Mouse (Mus musculus) bone marrow, adult 2 months (tissue): ENCODE measurements around the gene Tulp4. TPM values are rescaled to one million over a fixed set of nuclear protein-coding genes. Genes with fewer than 3 reads are reported as not detected.

Experiments used
- H3K27ac ChIP-seq: fragments of 200-500 bp; 2 replicates; pipeline ENCODE4 v1.5.1; 2012; ENCODE audit warnings: low read depth, mild to moderate bottlenecking, control low read depth, inconsistent platforms, low read length; ENCODE audit not compliant: control insufficient read depth, poor library complexity, insufficient read depth
- H3K4me1 ChIP-seq: fragments of 200-500 bp; 2 replicates; pipeline ENCODE4 v1.6.1; 2011; ENCODE audit warnings: low read length; ENCODE audit not compliant: control insufficient read depth, insufficient read depth
- H3K4me3 ChIP-seq: fragments of 200-500 bp; replicated peaks from 2 replicates; pipeline ENCODE3; 2011; ENCODE audit warnings: mild to moderate bottlenecking, low read depth, low read length, control low read depth; ENCODE audit not compliant: control insufficient read depth
- CTCF ChIP-seq: fragments of 200-500 bp; IDR thresholded peaks from 2 replicates; pipeline ENCODE4 v1.5.1; 2011; ENCODE audit warnings: low read length, control low read depth; ENCODE audit not compliant: control insufficient read depth, insufficient read depth
- POLR2A ChIP-seq: fragments of 200-500 bp; IDR thresholded peaks from 2 replicates; pipeline ENCODE4 v1.6.1; 2011; ENCODE audit warnings: low read depth, mild to moderate bottlenecking, control low read depth, low read length, borderline replicate concordance; ENCODE audit not compliant: control insufficient read depth
- WGBS: fragments of 180-500 bp; shearing (Covaris S2); methylation state at CpG from one replicate; pipeline ENCODE4 v1.1.7; 2018; 5-methylcytosine and 5-hydroxymethylcytosine counted together
- polyA plus RNA-seq: library from polyadenylated mRNA; stranded (reverse); fragments of >200 nt; gene quantifications from 2 replicates; pipeline ENCODE4 v1.2.4, GENCODE M21; 2011; ENCODE audit warnings: low replicate concordance; ENCODE audit not compliant: missing spikeins, insufficient read depth, insufficient read length

Tulp4 gene
- polyA plus RNA-seq, 1 experiment, result 9.0 TPM

GRCm38 (mm10) chr17:6083323-6083890 is 22.8 kb upstream of the Tulp4 start:
- TF ChIP-seq CTCF (no peak), POLR2A (no peak)
- no peak overlapping the region for H3K4me3 ChIP-seq
- 83% methylated on average over 5 of the region's 5 CpGs for WGBS
- H3K4me1 ChIP-seq, result peaks cover 2% of the 10 kb centered on the region; the same call in 1 of the 2 replicates
- no peak overlapping the region for H3K27ac ChIP-seq

GRCm38 (mm10) chr17:6091604-6092003 is 14.6 kb upstream of the Tulp4 start:
- WGBS, result 71% methylated on average over 6 of the region's 6 CpGs
- no peak overlapping the region for H3K4me3 ChIP-seq
- no peaks in the 10 kb centered on the region for H3K4me1 ChIP-seq
- H3K27ac ChIP-seq, result no peak overlapping the region
- TF ChIP-seq CTCF (no peak), POLR2A (no peak)

- H3K4me1 ChIP-seq, result no peaks in the 10 kb centered on the region
- no peak overlapping the region for H3K27ac ChIP-seq
- H3K4me3 ChIP-seq, result no peak overlapping the region
- no peak for TF ChIP-seq CTCF
- no peak for TF ChIP-seq POLR2A
Measured at GRCm38 (mm10) chr17:6095579-6095978, 10.7 kb upstream of the Tulp4 start.

- 32% methylated on average over 4 of the region's 4 CpGs for WGBS
- no peaks in the 10 kb centered on the region for H3K4me1 ChIP-seq
- no peak overlapping the region for H3K27ac ChIP-seq
- TF ChIP-seq POLR2A (no peak), CTCF (peak; percentile 77)
- H3K4me3 ChIP-seq, result no peak overlapping the region
Measured at GRCm38 (mm10) chr17:6097884-6098283, 8.4 kb upstream of the Tulp4 start.

GRCm38 (mm10) chr17:6102287-6102686 is 4.0 kb upstream of the Tulp4 start:
- no peak for TF ChIP-seq CTCF
- TF ChIP-seq POLR2A, result no peak
- Histone ChIP-seq H3K4me1 (no peaks in the 10 kb centered on the region; the same call in 1 of the 2 replicates), H3K4me3 (no peak overlapping the region), H3K27ac (no peak overlapping the region)
- WGBS, result 82% methylated on average over 3 of the region's 3 CpGs

GRCm38 (mm10) chr17:6103566-6103965 is 2.7 kb upstream of the Tulp4 start:
- WGBS, result 54% methylated on average over 6 of the region's 6 CpGs
- H3K4me3 ChIP-seq, result no peak overlapping the region
- H3K4me1 ChIP-seq, result no peaks in the 10 kb centered on the region; the same call in 1 of the 2 replicates
- TF ChIP-seq POLR2A, result no peak
- TF ChIP-seq CTCF, result no peak
- H3K27ac ChIP-seq, result no peak overlapping the region

- TF ChIP-seq POLR2A (peak; percentile 3; the same call in 1 of the 2 replicates), CTCF (no peak)
- under 1% methylated on average over 43 of the region's 50 CpGs for WGBS
- H3K4me3 ChIP-seq, result peak overlapping the region; percentile 19
- no peaks in the 10 kb centered on the region; the same call in 1 of the 2 replicates for H3K4me1 ChIP-seq
- no peak overlapping the region for H3K27ac ChIP-seq
Measured at GRCm38 (mm10) chr17:6107015-6107601, 871 bp downstream of the Tulp4 start.

GRCm38 (mm10) chr17:6108175-6108574 is 1.9 kb downstream of the Tulp4 start:
- Histone ChIP-seq H3K27ac (no peak overlapping the region), H3K4me3 (no peak overlapping the region)
- 75% methylated on average over 7 of the region's 7 CpGs for WGBS

More at GRCm38 (mm10) chr17:6108175-6108574, 1.9 kb downstream of the Tulp4 start:
- H3K4me1 ChIP-seq, result no peaks in the 10 kb centered on the region; the same call in 1 of the 2 replicates
- TF ChIP-seq CTCF, result no peak
- no peak for TF ChIP-seq POLR2A
